Mouse (Mus musculus): ENCODE data around the gene Cd300ld.

DNA sequence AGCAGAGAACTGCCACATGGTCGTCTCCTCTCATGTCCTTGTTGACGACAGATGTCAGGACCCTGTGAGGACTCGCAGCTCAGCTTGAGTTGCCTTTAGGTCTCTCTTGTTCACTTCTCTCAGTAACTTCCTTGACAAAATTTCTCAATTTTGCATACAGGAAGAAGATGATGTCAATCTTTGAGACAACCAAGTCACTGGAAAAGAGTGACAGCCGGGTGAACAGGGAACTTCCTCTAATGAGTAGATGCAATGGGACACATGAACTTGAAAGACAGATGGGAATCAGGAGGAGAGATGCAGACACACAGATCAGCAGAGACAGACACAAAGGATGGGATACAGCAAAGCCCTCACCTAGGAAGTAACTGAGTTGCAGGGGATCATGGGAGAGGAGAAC, at the start of gene Cd300ld:
- TF ChIP-seq CTCF (conservative IDR thresholded peaks at IDR 0.05 in 1 of 2, IDR thresholded peaks at IDR 0.05 in 1 of 2; ENCODE audit: low read depth in 2 of 2, low read length in 2 of 2): no peak
- no peak for TF ChIP-seq ZC3H11A (IDR thresholded peaks at IDR 0.05; ENCODE audit: low read depth, low read length)
- TF ChIP-seq ELF1 (IDR thresholded peaks at IDR 0.05; ENCODE audit: low read depth, low read length): no peak
- no peak for TF ChIP-seq ETS1 (conservative IDR thresholded peaks at IDR 0.05; ENCODE audit: low read depth, low read length)
- no peak for TF ChIP-seq POLR2AphosphoS2 (IDR thresholded peaks at IDR 0.05; ENCODE audit: low read depth, low read length)
- no peak for TF ChIP-seq CHD1 (IDR thresholded peaks at IDR 0.05; ENCODE audit: low read depth, low read length)
